In the genomic region with DNA sequence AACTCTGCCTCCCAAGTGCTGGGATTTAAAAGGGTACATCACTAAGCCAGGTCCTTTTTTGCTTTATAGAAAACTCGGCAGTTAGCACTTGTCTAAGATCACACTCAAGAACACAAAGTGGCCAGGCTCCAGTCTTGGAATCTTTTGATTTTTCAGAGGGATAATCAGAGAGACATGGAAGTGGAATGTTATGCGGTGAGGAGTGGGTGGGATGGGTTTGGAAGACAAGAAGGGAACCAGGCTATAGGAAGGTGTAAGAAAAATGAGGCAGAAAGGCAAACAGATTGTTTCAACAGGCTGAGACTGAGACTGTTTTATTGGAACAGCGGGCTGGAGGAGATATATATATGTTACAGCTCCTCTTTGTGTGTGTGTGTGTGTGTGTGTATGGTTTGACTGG, we compare ENCODE assay signal across 10 mouse cellular contexts. TPM values are rescaled to one million over a fixed set of nuclear protein-coding genes. Genes with fewer than 3 reads are reported as not detected.
A peak's percentile ranks its signal among the peaks of the same experiment; 100 is the strongest.
DNase-seq lines count a peak whose midpoint lies in the region; ATAC-seq and TF ChIP-seq lines count a peak whose summit lies in the region.
"Had no signal": no experiment of that assay in that cellular context is flagged by ENCODE, and none has a peak within 500 bp of the region (broad histone marks: within the 10 kb centered on the region; RNA-seq: fewer than 3 reads in every experiment).

No protein-coding gene starts in this region.

- H3K9ac ChIP-seq in kidney, embryonic 16.5 days (replicated peaks; ENCODE audit: low read length): peak overlapping the region; percentile 83
- peak overlapping the region; percentile 91; the same call in 1 of the 2 replicates for H3K9ac ChIP-seq in embryonic facial prominence, embryonic 13.5 days
- no peak overlapping the region for H3K9ac ChIP-seq in intestine, embryonic 15.5 days
- H3K9ac ChIP-seq in midbrain, postnatal 0 days (replicated peaks; ENCODE audit: low read length, poor library complexity, severe bottlenecking): no peak overlapping the region

- H3K27ac ChIP-seq in kidney, embryonic 16.5 days (ENCODE audit: low read length): peak overlapping the region; percentile 95
- H3K27ac ChIP-seq in embryonic facial prominence, embryonic 13.5 days: peak overlapping the region; percentile 92
- H3K27ac ChIP-seq in intestine, embryonic 15.5 days: no peak overlapping the region
- H3K27ac ChIP-seq in midbrain, postnatal 0 days (ENCODE audit: low read depth, low read length): no peak overlapping the region
- H3K27ac ChIP-seq in thymus, adult 2 months (ENCODE audit: control insufficient read depth, insufficient read depth, low read length): no peak overlapping the region; the same call in 1 of the 2 replicates

- H3K36me3 ChIP-seq in kidney, embryonic 16.5 days (ENCODE audit: insufficient read depth, low read length): no peaks in the 10 kb centered on the region
- H3K36me3 ChIP-seq in embryonic facial prominence, embryonic 13.5 days: no peaks in the 10 kb centered on the region
- no peaks in the 10 kb centered on the region for H3K36me3 ChIP-seq in intestine, embryonic 15.5 days
- H3K36me3 ChIP-seq in midbrain, postnatal 0 days (ENCODE audit: insufficient read depth, low read length): 0 out of 2 replicates have a peak, but pooled peaks cover 3% of the 10 kb centered on the region
- H3K36me3 ChIP-seq in thymus, adult 2 months (ENCODE audit: control insufficient read depth, insufficient read depth, low read length): no peaks in the 10 kb centered on the region

- no peaks in the 10 kb centered on the region for H3K9me3 ChIP-seq in kidney, embryonic 16.5 days (ENCODE audit: low read length)
- H3K9me3 ChIP-seq in embryonic facial prominence, embryonic 13.5 days: no peaks in the 10 kb centered on the region
- no peaks in the 10 kb centered on the region for H3K9me3 ChIP-seq in intestine, embryonic 15.5 days
- H3K9me3 ChIP-seq in midbrain, postnatal 0 days (ENCODE audit: low read length): no peaks in the 10 kb centered on the region

- ATAC-seq in kidney, embryonic 16.5 days (ENCODE audit: low FRiP score, low TSS enrichment): no peak
- no peak for ATAC-seq in embryonic facial prominence, embryonic 13.5 days (ENCODE audit: insufficient number of reproducible peaks, insufficient read depth, low FRiP score, low TSS enrichment, low read depth)
- no peak for ATAC-seq in intestine, embryonic 15.5 days
- no peak for ATAC-seq in midbrain, postnatal 0 days (ENCODE audit: low FRiP score)

- no peaks in the 10 kb centered on the region for H3K27me3 ChIP-seq in kidney, embryonic 16.5 days (ENCODE audit: insufficient read depth, low read length)
- no peaks in the 10 kb centered on the region for H3K27me3 ChIP-seq in embryonic facial prominence, embryonic 13.5 days
- H3K27me3 ChIP-seq in intestine, embryonic 15.5 days (replicated peaks): no peaks in the 10 kb centered on the region
- no peaks in the 10 kb centered on the region for H3K27me3 ChIP-seq in midbrain, postnatal 0 days (ENCODE audit: insufficient read depth, low read length)
- H3K27me3 ChIP-seq in thymus, adult 2 months (ENCODE audit: control insufficient read depth, insufficient read depth, low read length): no peaks in the 10 kb centered on the region

- 87% methylated on average over 3 of the region's 3 CpGs for WGBS in kidney, embryonic 16.5 days
- 80% methylated on average over 3 of the region's 3 CpGs for WGBS in embryonic facial prominence, embryonic 13.5 days
- WGBS in intestine, embryonic 15.5 days: 88% methylated on average over 3 of the region's 3 CpGs
- WGBS in midbrain, postnatal 0 days: 88% methylated on average over 3 of the region's 3 CpGs
- 75% methylated on average over 3 of the region's 3 CpGs for WGBS in thymus, adult 2 months

- peak overlapping the region; percentile 66 for H3K4me2 ChIP-seq in kidney, embryonic 16.5 days (replicated peaks; ENCODE audit: low read depth, low read length)
- H3K4me2 ChIP-seq in embryonic facial prominence, embryonic 13.5 days: peak overlapping the region; percentile 72
- peak overlapping the region; percentile 68; the same call in 1 of the 2 replicates for H3K4me2 ChIP-seq in intestine, embryonic 15.5 days (replicated peaks)
- peak overlapping the region; percentile 72; the same call in 1 of the 2 replicates for H3K4me2 ChIP-seq in midbrain, postnatal 0 days (ENCODE audit: low read depth, low read length, poor library complexity, severe bottlenecking)

- H3K4me1 ChIP-seq in kidney, embryonic 16.5 days (ENCODE audit: insufficient read depth, low read length): peaks cover 34% of the 10 kb centered on the region
- H3K4me1 ChIP-seq in embryonic facial prominence, embryonic 13.5 days: peaks cover 44% of the 10 kb centered on the region
- H3K4me1 ChIP-seq in intestine, embryonic 15.5 days (replicated peaks): peaks cover 24% of the 10 kb centered on the region
- peaks cover 11% of the 10 kb centered on the region; the same call in 1 of the 2 replicates for H3K4me1 ChIP-seq in midbrain, postnatal 0 days (ENCODE audit: insufficient read depth, low read length)
- peaks cover 12% of the 10 kb centered on the region for H3K4me1 ChIP-seq in thymus, adult 2 months (replicated peaks; ENCODE audit: control insufficient read depth, insufficient read depth, low read length)

- TF ChIP-seq CTCF in midbrain, postnatal 0 days (IDR thresholded peaks at IDR 0.05): no peak
- TF ChIP-seq CTCF in thymus, adult 2 months (IDR thresholded peaks at IDR 0.05; ENCODE audit: borderline replicate concordance, control insufficient read depth, extremely low read depth, insufficient read depth, low read length, poor library complexity): no peak

- no peak for TF ChIP-seq POLR2A in thymus, adult 2 months (IDR thresholded peaks at IDR 0.05; ENCODE audit: control insufficient read depth, extremely low read depth, insufficient read depth, low read length, poor library complexity)

- DNase-seq in kidney, postnatal 4 days: no peak
- no peak for DNase-seq in midbrain, postnatal 0 days (ENCODE audit: low spot score)
- DNase-seq in adrenal gland, postnatal 10 days: no peak
- DNase-seq in thymus, adult 2 months: no peak
- no peak for DNase-seq in embryo, embryonic 11 days
- DNase-seq: layer of hippocampus, postnatal 36 days; right cerebral cortex, postnatal 25 days had no signal

- no peak overlapping the region for H3K4me3 ChIP-seq in kidney, embryonic 16.5 days (ENCODE audit: low read length)
- peak overlapping the region; percentile 75; the same call in 1 of the 2 replicates for H3K4me3 ChIP-seq in embryonic facial prominence, embryonic 13.5 days
- H3K4me3 ChIP-seq in intestine, embryonic 15.5 days (replicated peaks): no peak overlapping the region
- no peak overlapping the region; the same call in 1 of the 2 replicates for H3K4me3 ChIP-seq in midbrain, postnatal 0 days (ENCODE audit: low read depth, low read length)
- no peak overlapping the region for H3K4me3 ChIP-seq in thymus, adult 2 months (ENCODE audit: control insufficient read depth, insufficient read depth, low read length)

RNA-seq across cellular contexts. Expression of a gene that starts 0.9 kb away (rescaled TPM):
- polyA plus RNA-seq in kidney, embryonic 16.5 days (2015; fragmentation: Nextera tagmentation; extraction: Ambion mirVana): 90.4 and 97.7 TPM in 2 replicates
- 84.4 and 89.9 TPM in 2 replicates for polyA plus RNA-seq in embryonic facial prominence, embryonic 13.5 days (2015; fragmentation: Nextera tagmentation; extraction: Ambion mirVana)
- polyA plus RNA-seq in intestine, embryonic 15.5 days (2015; fragmentation: Nextera tagmentation; extraction: Ambion mirVana): 68.7 and 72.2 TPM in 2 replicates
- total RNA-seq in midbrain, postnatal 0 days (2014; rRNA removed): 129 and 130 TPM in 2 replicates
- 138 and 143 TPM in 2 replicates for polyA plus RNA-seq in midbrain, postnatal 0 days (2015; fragmentation: Nextera tagmentation; extraction: Ambion mirVana)
- total RNA-seq in adrenal gland, postnatal 10 days (2021): 10 to 100 TPM; 49.5 to 54.8 TPM
- polyA plus RNA-seq in thymus, adult 2 months (2012; rRNA removed): 134 and 143 TPM in 2 replicates

RNA-seq across cellular contexts. Expression of a gene that starts 15.6 kb away (rescaled TPM):
- polyA plus RNA-seq in kidney, embryonic 16.5 days (2015; fragmentation: Nextera tagmentation; extraction: Ambion mirVana): 1.1 and 1.5 TPM in 2 replicates
- polyA plus RNA-seq in embryonic facial prominence, embryonic 13.5 days (2015; fragmentation: Nextera tagmentation; extraction: Ambion mirVana): 6.6 and 8.2 TPM in 2 replicates
- 2.7 and 3.0 TPM in 2 replicates for polyA plus RNA-seq in intestine, embryonic 15.5 days (2015; fragmentation: Nextera tagmentation; extraction: Ambion mirVana)
- 1.6 TPM in 1 of 2 replicates, not detected in the other for total RNA-seq in midbrain, postnatal 0 days (2014; rRNA removed)
- 0.21 and 0.26 TPM in 2 replicates for polyA plus RNA-seq in midbrain, postnatal 0 days (2015; fragmentation: Nextera tagmentation; extraction: Ambion mirVana)
- 1 to 10 TPM; 5.2 to 6.3 TPM for total RNA-seq in adrenal gland, postnatal 10 days (2021)
- polyA plus RNA-seq in thymus, adult 2 months (2012; rRNA removed): 39.7 and 45.2 TPM in 2 replicates

RNA-seq across cellular contexts. Expression of a gene that starts 37.9 kb away (rescaled TPM):
- 3.8 TPM in 2 replicates for polyA plus RNA-seq in kidney, embryonic 16.5 days (2015; fragmentation: Nextera tagmentation; extraction: Ambion mirVana)
- 4.3 and 4.8 TPM in 2 replicates for polyA plus RNA-seq in embryonic facial prominence, embryonic 13.5 days (2015; fragmentation: Nextera tagmentation; extraction: Ambion mirVana)
- polyA plus RNA-seq in intestine, embryonic 15.5 days (2015; fragmentation: Nextera tagmentation; extraction: Ambion mirVana): 3.0 and 3.2 TPM in 2 replicates
- 7.6 and 8.3 TPM in 2 replicates for total RNA-seq in midbrain, postnatal 0 days (2014; rRNA removed)
- 2.8 and 4.1 TPM in 2 replicates for polyA plus RNA-seq in midbrain, postnatal 0 days (2015; fragmentation: Nextera tagmentation; extraction: Ambion mirVana)
- total RNA-seq in adrenal gland, postnatal 10 days (2021): 10 to 100 TPM; 17.2 to 36.7 TPM
- polyA plus RNA-seq in thymus, adult 2 months (2012; rRNA removed): 2.8 and 4.6 TPM in 2 replicates

Comparison
In these comparisons a context has a peak if more than half of its experiments do, and no peak if none do; other contexts are left out.
1. H3K27ac ChIP-seq: peak in kidney, embryonic 16.5 days (single experiment) and embryonic facial prominence, embryonic 13.5 days (single experiment); none in intestine, embryonic 15.5 days (single experiment), midbrain, postnatal 0 days (single experiment) and thymus, adult 2 months (single experiment).
2. H3K9ac ChIP-seq: peak in kidney, embryonic 16.5 days (single experiment) and embryonic facial prominence, embryonic 13.5 days (single experiment); none in intestine, embryonic 15.5 days (single experiment) and midbrain, postnatal 0 days (single experiment).
3. Peak in every context shown above with its lines, with median percentiles within 50 percentile points of each other: H3K4me2 ChIP-seq.